Mouse (Mus musculus) myocyte (in vitro differentiated cells): ENCODE results near the gene Iqsec1.

Experiments used
- CEBPB ChIP-seq: IDR thresholded peaks from 2 replicates; pipeline ENCODE4 v1.6.1; 2011; ENCODE audit warnings: mild to moderate bottlenecking, moderate library complexity; ENCODE audit not compliant: poor library complexity, insufficient read depth, severe bottlenecking
- MYOD1 ChIP-seq, 3 experiments: IDR thresholded peaks; one replicate each; pipeline ENCODE4 v1.6.1; 2011; ENCODE audit warnings: control low read depth in 2 of 3, low read depth in 2 of 3, mild to moderate bottlenecking in 2 of 3, moderate library complexity in 1 of 3; ENCODE audit not compliant: insufficient read length in 2 of 3, control insufficient read depth in 1 of 3
- POLR2A ChIP-seq: IDR thresholded peaks from one replicate; pipeline ENCODE4 v1.6.1; 2011; ENCODE audit warnings: low read depth, mild to moderate bottlenecking, control low read depth, moderate library complexity; ENCODE audit not compliant: insufficient read length
- POLR2AphosphoS2 ChIP-seq: IDR thresholded peaks from one replicate; pipeline ENCODE4 v1.6.1; 2011; ENCODE audit warnings: low read depth, control low read depth; ENCODE audit not compliant: insufficient read length
- TCF12 ChIP-seq: IDR thresholded peaks from one replicate; pipeline ENCODE4 v1.6.1; 2011; ENCODE audit warnings: mild to moderate bottlenecking, control low read depth; ENCODE audit not compliant: poor library complexity, insufficient read depth, severe bottlenecking
- TCF3 ChIP-seq: IDR thresholded peaks from one replicate; pipeline ENCODE4 v1.6.1; 2011; ENCODE audit warnings: low read depth, control low read depth; ENCODE audit not compliant: insufficient read length

DNA sequence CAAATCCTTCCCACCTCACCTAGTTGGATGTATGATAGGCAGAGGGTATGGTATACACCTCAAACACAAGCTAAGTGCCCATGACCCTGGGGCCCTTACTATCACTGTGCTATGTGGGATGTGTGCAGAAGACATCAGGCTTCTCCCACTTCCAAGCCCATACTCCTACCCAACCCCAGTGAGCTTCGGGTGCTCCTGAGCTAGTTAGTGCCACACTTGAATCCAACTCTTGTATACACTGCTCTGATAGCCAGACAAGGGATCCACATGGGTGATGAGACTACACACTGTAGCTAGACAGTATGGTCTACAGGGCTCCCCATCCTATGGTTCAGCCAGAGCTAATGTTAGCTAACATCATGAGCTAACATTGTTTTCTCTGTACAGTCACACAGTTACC is 102.9 kb downstream of the Iqsec1 start:
- TF ChIP-seq POLR2A (no peak), CEBPB (no peak), TCF12 (no peak), MYOD1 (IDR thresholded peaks at IDR 0.05; ENCODE audit: control insufficient read depth in 1 of 3, insufficient read length in 2 of 3, low read depth in 2 of 3) (no peak), POLR2AphosphoS2 (no peak), TCF3 (no peak)
